Mouse (Mus musculus) retina, postnatal 1 day (tissue): ENCODE measurements around the gene Gm17018.
A peak's percentile ranks its signal among the peaks of the same experiment; 100 is the strongest.

Experiments
- DNase-seq: peaks from one replicate; pipeline ENCODE4 v3.0.0-alpha.2; 2012

Gm17018 gene

GRCm38 (mm10) chr19:45549128-45549915 lies 11.1 kb upstream of the Gm17018 start:
- DNase-seq = peak; percentile 61

- no peak for DNase-seq
These were observed 10.5 kb upstream of the Gm17018 start for GRCm38 (mm10) chr19:45549948-45550347.

- DNase-seq = no peak
These were observed 8.2 kb upstream of the Gm17018 start for GRCm38 (mm10) chr19:45552187-45552586.

- DNase-seq = no peak
These were observed 6.3 kb upstream of the Gm17018 start for GRCm38 (mm10) chr19:45554136-45554535.

- no peak for DNase-seq
These were observed 5.7 kb downstream of the Gm17018 start for GRCm38 (mm10) chr19:45565925-45566715.

GRCm38 (mm10) chr19:45567367-45567766 lies 7.0 kb downstream of the Gm17018 start:
- DNase-seq = peak; percentile 58

GRCm38 (mm10) chr19:45573033-45573432 lies 12.6 kb downstream of the Gm17018 start:
- no peak for DNase-seq

- DNase-seq = peak; percentile 84
These were observed 13.4 kb downstream of the Gm17018 start for GRCm38 (mm10) chr19:45573861-45574267.

GRCm38 (mm10) chr19:45574339-45574898 lies 14.0 kb downstream of the Gm17018 start:
- DNase-seq = no peak

GRCm38 (mm10) chr19:45574941-45575631 lies 14.7 kb downstream of the Gm17018 start:
- no peak for DNase-seq

GRCm38 (mm10) chr19:45575632-45576001 lies 15.2 kb downstream of the Gm17018 start:
- DNase-seq = no peak

GRCm38 (mm10) chr19:45577141-45577750 lies 16.8 kb downstream of the Gm17018 start:
- DNase-seq = no peak

- DNase-seq = no peak
These were observed 18.6 kb downstream of the Gm17018 start for GRCm38 (mm10) chr19:45578976-45579375.

- no peak for DNase-seq
These were observed 19.0 kb downstream of the Gm17018 start for GRCm38 (mm10) chr19:45579416-45579815.

GRCm38 (mm10) chr19:45580235-45580634 lies 19.8 kb downstream of the Gm17018 start:
- DNase-seq = peak; percentile 44

- DNase-seq = peak; percentile 74
These were observed 20.8 kb downstream of the Gm17018 start for GRCm38 (mm10) chr19:45581257-45581656.

- DNase-seq = no peak
These were observed 21.7 kb downstream of the Gm17018 start for GRCm38 (mm10) chr19:45582161-45582560.

- DNase-seq = no peak
These were observed 22.7 kb downstream of the Gm17018 start for GRCm38 (mm10) chr19:45583136-45583535.

GRCm38 (mm10) chr19:45584856-45585620 lies 24.6 kb downstream of the Gm17018 start:
- DNase-seq = no peak

GRCm38 (mm10) chr19:45586850-45587249 lies 26.4 kb downstream of the Gm17018 start:
- DNase-seq = no peak

- DNase-seq = no peak
These were observed 27.3 kb downstream of the Gm17018 start for GRCm38 (mm10) chr19:45587509-45588292.
